Mouse (Mus musculus) stomach, postnatal 0 days (tissue): ENCODE results near the gene Cfc1.
"Not testable (repeated sequence)": the region's sequence is repeated elsewhere in the genome, so short reads cannot be mapped to it uniquely, and the experiment has no call there.

Experiments
- CTCF ChIP-seq: IDR thresholded peaks from 2 replicates; pipeline ENCODE4 v1.5.1; 2016; ENCODE audit warnings: antibody characterized with exemption, low read depth, mild to moderate bottlenecking, moderate library complexity
- EP300 ChIP-seq: optimal IDR thresholded peaks from 2 replicates; pipeline ENCODE3; 2016; ENCODE audit warnings: antibody characterized with exemption

DNA sequence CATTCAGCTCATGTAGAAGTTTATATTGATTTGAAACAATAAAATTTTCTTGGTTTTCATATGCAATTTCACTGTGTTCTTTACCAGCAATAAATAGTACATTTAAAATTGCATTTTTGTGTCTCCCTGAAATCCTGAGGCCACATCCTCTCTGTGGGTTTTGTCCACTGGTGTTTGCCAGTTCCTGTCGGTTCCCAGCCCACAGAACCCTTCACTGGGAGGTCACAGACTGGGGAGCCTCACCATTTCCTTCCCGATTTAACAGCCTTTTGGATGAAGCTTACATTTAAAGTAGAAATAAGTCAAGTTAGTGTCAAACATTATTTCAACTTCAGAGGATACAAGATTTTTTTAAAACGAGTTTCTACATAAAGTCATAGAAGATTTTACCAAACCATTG, 874 bp upstream of the Cfc1 start:
- not testable (repeated sequence) for TF ChIP-seq CTCF, EP300
